20 mouse cellular contexts compared by ENCODE assay signal in the genomic region with DNA sequence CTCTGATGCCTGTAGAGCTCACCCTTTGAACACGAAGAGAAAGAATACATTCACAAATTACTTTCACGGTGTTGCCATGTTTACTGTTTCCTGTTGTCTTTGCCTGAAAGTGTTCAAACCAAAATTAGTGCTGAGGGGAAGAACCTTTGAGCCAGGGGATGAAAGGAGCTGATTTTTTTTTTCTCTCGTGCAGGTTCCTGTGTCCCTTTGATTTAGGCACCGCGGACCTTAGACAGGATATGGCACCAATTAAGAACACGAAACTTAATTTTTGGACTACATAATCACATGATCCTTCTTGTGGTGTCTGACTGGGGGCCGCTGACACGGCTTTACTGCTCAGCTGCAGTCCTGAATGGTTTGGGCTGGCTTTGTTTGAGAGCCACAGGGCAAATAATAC.
DNase-seq lines count a peak whose midpoint lies in the region; ATAC-seq and TF ChIP-seq lines count a peak whose summit lies in the region.
"Had no signal": no experiment of that assay in that cellular context is flagged by ENCODE, and none has a peak within 500 bp of the region (broad histone marks: within the 10 kb centered on the region; RNA-seq: fewer than 3 reads in every experiment).

No protein-coding gene starts in this region.

- H3K9ac ChIP-seq in limb, embryonic 11.5 days (ENCODE audit: low read length): no peak overlapping the region
- H3K9ac ChIP-seq: forebrain, embryonic 13.5 days; hindbrain, embryonic 12.5 days had no signal

- peak; percentile 26 for DNase-seq in embryo, embryonic 10 days (ENCODE audit: low spot score)
- no peak for DNase-seq in embryo, embryonic 11 days
- no peak for DNase-seq in testis, postnatal 14 days (ENCODE audit: low spot score)
- DNase-seq in limb, embryonic 11.5 days (ENCODE audit: low spot score): no peak
- DNase-seq in ovary, postnatal 10 days (ENCODE audit: low spot score): no peak
- DNase-seq in left cerebral cortex, adult 2 months (ENCODE audit: extremely low spot score in 1 of 2, low spot score in 2 of 2): no peak
- DNase-seq: adrenal gland, postnatal 14 days; cerebellum, adult 11-12 months; cerebellum, adult 9-10 months; cerebellum, postnatal 25 days; gastrocnemius, adult 2 months; gastrocnemius, postnatal 25 days; heart, postnatal 10 days; heart, postnatal 4 days had no signal

- intact Hi-C loops in left cerebral cortex, adult 2 months (cut with DNase I): no loop called here

- H3K4me3 ChIP-seq in testis, adult 2 months (ENCODE audit: control insufficient read depth, low read depth, low read length): peak overlapping the region; percentile 44
- no peak overlapping the region for H3K4me3 ChIP-seq in limb, embryonic 11.5 days (ENCODE audit: low read depth, low read length)
- H3K4me3 ChIP-seq in left cerebral cortex, adult 2 months: no peak overlapping the region
- H3K4me3 ChIP-seq: embryonic facial prominence, embryonic 10.5 days; forebrain, embryonic 13.5 days; gastrocnemius, adult 2 months; hindbrain, embryonic 12.5 days had no signal

- no peak for ATAC-seq in limb, embryonic 11.5 days (ENCODE audit: insufficient number of reproducible peaks, low FRiP score, low TSS enrichment, low read depth)
- ATAC-seq: forebrain, embryonic 13.5 days; hindbrain, embryonic 16.5 days had no signal

- H3K9me3 ChIP-seq in limb, embryonic 11.5 days (ENCODE audit: control insufficient read depth, low read length): no peaks in the 10 kb centered on the region
- H3K9me3 ChIP-seq: embryonic facial prominence, embryonic 10.5 days; forebrain, embryonic 13.5 days; G1E; hindbrain, embryonic 12.5 days had no signal

- WGBS in limb, embryonic 11.5 days: 5% methylated on average over 8 of the region's 8 CpGs

- no peaks in the 10 kb centered on the region for H3K27me3 ChIP-seq in testis, adult 2 months (ENCODE audit: control insufficient read depth, insufficient read depth, low read length)
- peaks cover 9% of the 10 kb centered on the region for H3K27me3 ChIP-seq in limb, embryonic 11.5 days (ENCODE audit: control insufficient read depth, insufficient read depth, low read length)

- 0 out of 2 replicates have a peak overlapping the region, but pooled peaks have one; percentile 15 for H3K4me2 ChIP-seq in limb, embryonic 11.5 days (ENCODE audit: low read depth, severe bottlenecking)
- H3K4me2 ChIP-seq: forebrain, embryonic 13.5 days; hindbrain, embryonic 12.5 days had no signal

- H3K36me3 ChIP-seq in testis, adult 2 months (ENCODE audit: control insufficient read depth, insufficient read depth, low read length): no peaks in the 10 kb centered on the region
- H3K36me3 ChIP-seq in limb, embryonic 11.5 days (ENCODE audit: control insufficient read depth, insufficient read depth, low read length): no peaks in the 10 kb centered on the region
- H3K36me3 ChIP-seq: embryonic facial prominence, embryonic 10.5 days; G1E; hindbrain, embryonic 12.5 days had no signal

- peaks cover 9% of the 10 kb centered on the region for H3K4me1 ChIP-seq in testis, adult 2 months (ENCODE audit: control insufficient read depth, insufficient read depth, low read length)
- H3K4me1 ChIP-seq in limb, embryonic 11.5 days (ENCODE audit: control insufficient read depth, insufficient read depth, low read length): peaks cover 30% of the 10 kb centered on the region
- H3K4me1 ChIP-seq: hindbrain, embryonic 12.5 days had no signal

- H3K27ac ChIP-seq in testis, adult 2 months (ENCODE audit: control insufficient read depth, insufficient read depth, low read depth, low read length): no peak overlapping the region
- H3K27ac ChIP-seq in limb, embryonic 11.5 days (replicated peaks; ENCODE audit: low read depth, low read length): no peak overlapping the region
- H3K27ac ChIP-seq in left cerebral cortex, adult 2 months: no peak overlapping the region
- H3K27ac ChIP-seq: embryonic facial prominence, embryonic 10.5 days; forebrain, embryonic 13.5 days; gastrocnemius, adult 2 months; hindbrain, embryonic 12.5 days had no signal

- no peak for TF ChIP-seq CTCF in testis, adult 2 months (IDR thresholded peaks at IDR 0.05; ENCODE audit: control insufficient read depth, insufficient read depth, insufficient replicate concordance, low read depth, low read length)
- no peak for TF ChIP-seq CTCF in left cerebral cortex, adult 2 months (IDR thresholded peaks at IDR 0.05)

- no peak for TF ChIP-seq POLR2A in testis, adult 2 months (IDR thresholded peaks at IDR 0.05; ENCODE audit: control insufficient read depth, low read depth, low read length)
